Mouse (Mus musculus) c-Kit-positive CD71-negative TER-119-negative erythroid progenitor cells, embryonic 14.5 days (primary cell): ENCODE data around the gene Pbx4.

ENCODE experiments used
- DNase-seq: peaks from one replicate; pipeline ENCODE4 v3.0.0-alpha.2; 2013; ENCODE audit warnings: low read depth

The Pbx4 gene

GRCm38 (mm10) chr8:69874654-69875053 is 42.4 kb downstream of the Pbx4 start:
- no peak for DNase-seq

- no peak for DNase-seq
Measured at GRCm38 (mm10) chr8:69876097-69876496, 43.8 kb downstream of the Pbx4 start.

- DNase-seq = no peak
Measured at GRCm38 (mm10) chr8:69876967-69877366, 44.7 kb downstream of the Pbx4 start.

GRCm38 (mm10) chr8:69877396-69877795 is 45.1 kb downstream of the Pbx4 start:
- no peak for DNase-seq

- no peak for DNase-seq
Measured at GRCm38 (mm10) chr8:69877992-69878391, 45.7 kb downstream of the Pbx4 start.

GRCm38 (mm10) chr8:69879678-69880077 is 47.4 kb downstream of the Pbx4 start:
- DNase-seq = no peak

- no peak for DNase-seq
Measured at GRCm38 (mm10) chr8:69880841-69881240, 48.5 kb downstream of the Pbx4 start.

GRCm38 (mm10) chr8:69881261-69881865 is 49.1 kb downstream of the Pbx4 start:
- DNase-seq = no peak

GRCm38 (mm10) chr8:69882021-69882756 is 49.9 kb downstream of the Pbx4 start:
- no peak for DNase-seq

- no peak for DNase-seq
Measured at GRCm38 (mm10) chr8:69882833-69883600, 50.7 kb downstream of the Pbx4 start.

- no peak for DNase-seq
Measured at GRCm38 (mm10) chr8:69884141-69884540, 51.9 kb downstream of the Pbx4 start.

- no peak for DNase-seq
Measured at GRCm38 (mm10) chr8:69887289-69888243, 55.3 kb downstream of the Pbx4 start, which contains the start of gene Cilp2. Cilp2 (minus strand) TSS chr8:69887687.

GRCm38 (mm10) chr8:69888244-69888866 is 56.1 kb downstream of the Pbx4 start:
- no peak for DNase-seq

- DNase-seq = no peak
Measured at GRCm38 (mm10) chr8:69888902-69889301, 56.6 kb downstream of the Pbx4 start.

- peak; percentile 35 for DNase-seq
Measured at GRCm38 (mm10) chr8:69890813-69891241, 58.5 kb downstream of the Pbx4 start.

- DNase-seq = peak; percentile 53
Measured at GRCm38 (mm10) chr8:69893863-69894262, 61.6 kb downstream of the Pbx4 start.

- DNase-seq = no peak
Measured at GRCm38 (mm10) chr8:69894836-69895332, 62.6 kb downstream of the Pbx4 start.

GRCm38 (mm10) chr8:69895772-69896451 is 63.6 kb downstream of the Pbx4 start:
- no peak for DNase-seq

GRCm38 (mm10) chr8:69897857-69898256 is 65.6 kb downstream of the Pbx4 start:
- DNase-seq = no peak

- no peak for DNase-seq
Measured at GRCm38 (mm10) chr8:69899876-69900275, 67.6 kb downstream of the Pbx4 start.
